In the genomic region with DNA sequence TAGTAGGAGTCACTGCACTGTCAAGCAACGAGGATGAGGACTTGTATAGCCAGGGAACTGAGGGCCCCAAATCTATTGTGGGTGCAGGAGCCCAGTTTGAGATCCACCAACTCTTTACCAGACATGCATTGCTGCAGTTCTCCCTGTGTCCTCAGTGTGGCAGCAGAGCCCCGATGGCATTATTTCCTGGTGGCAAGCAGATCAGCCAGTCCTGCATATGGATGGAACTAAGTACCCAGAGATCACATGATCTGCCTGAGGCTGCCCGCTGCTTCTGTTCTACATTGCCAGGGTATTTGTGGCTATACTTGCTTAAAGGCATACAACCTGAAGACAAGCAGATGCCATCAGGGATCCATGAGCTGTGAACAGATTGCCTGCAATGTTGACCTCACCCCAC, we compare ENCODE assay signal across 8 mouse cellular contexts. TPM values are rescaled to one million over a fixed set of nuclear protein-coding genes. Genes with fewer than 3 reads are reported as not detected.
DNase-seq lines count a peak whose midpoint lies in the region; ATAC-seq lines count a peak whose summit lies in the region.

No protein-coding gene starts in this region.

- no peak for ATAC-seq in liver, embryonic 12.5 days
- ATAC-seq in forebrain, embryonic 13.5 days: no peak
- peak; percentile 71 for ATAC-seq in hindbrain, embryonic 15.5 days (ENCODE audit: low FRiP score, low read depth)
- 0 out of 2 replicates have a peak, but pooled peaks have one; percentile 33 for ATAC-seq in stomach, embryonic 14.5 days (ENCODE audit: insufficient number of reproducible peaks, insufficient read depth, low FRiP score, low read depth)

- no peak overlapping the region for H3K4me2 ChIP-seq in liver, embryonic 12.5 days
- no peak overlapping the region for H3K4me2 ChIP-seq in forebrain, embryonic 13.5 days
- no peak overlapping the region for H3K4me2 ChIP-seq in hindbrain, embryonic 15.5 days
- no peak overlapping the region for H3K4me2 ChIP-seq in stomach, embryonic 14.5 days (replicated peaks; ENCODE audit: low read depth, low read length)

- 17% methylated on average over 3 of the region's 3 CpGs for WGBS in liver, embryonic 12.5 days (ENCODE audit: insufficient replicate concordance)
- WGBS in forebrain, embryonic 13.5 days: 5% methylated on average over 3 of the region's 3 CpGs
- WGBS in hindbrain, embryonic 15.5 days: 4% methylated on average over 3 of the region's 3 CpGs
- 8% methylated on average over 3 of the region's 3 CpGs for WGBS in stomach, embryonic 14.5 days

- no peaks in the 10 kb centered on the region for H3K27me3 ChIP-seq in liver, embryonic 12.5 days (replicated peaks)
- H3K27me3 ChIP-seq in forebrain, embryonic 13.5 days: no peaks in the 10 kb centered on the region
- no peaks in the 10 kb centered on the region for H3K27me3 ChIP-seq in hindbrain, embryonic 15.5 days
- no peaks in the 10 kb centered on the region for H3K27me3 ChIP-seq in stomach, embryonic 14.5 days (ENCODE audit: control insufficient read depth, insufficient read depth, low read length)

- no peak overlapping the region for H3K9ac ChIP-seq in liver, embryonic 12.5 days
- 0 out of 2 replicates have a peak overlapping the region, but pooled peaks have one; percentile 16 for H3K9ac ChIP-seq in forebrain, embryonic 13.5 days
- H3K9ac ChIP-seq in hindbrain, embryonic 15.5 days: no peak overlapping the region
- H3K9ac ChIP-seq in stomach, embryonic 14.5 days (replicated peaks; ENCODE audit: low read depth, low read length): no peak overlapping the region

- no peaks in the 10 kb centered on the region for H3K4me1 ChIP-seq in liver, embryonic 12.5 days
- 0 out of 2 replicates have a peak, but pooled peaks cover 4% of the 10 kb centered on the region for H3K4me1 ChIP-seq in forebrain, embryonic 13.5 days
- H3K4me1 ChIP-seq in hindbrain, embryonic 15.5 days (replicated peaks): no peaks in the 10 kb centered on the region
- no peaks in the 10 kb centered on the region for H3K4me1 ChIP-seq in stomach, embryonic 14.5 days (ENCODE audit: control insufficient read depth, insufficient read depth, low read length)

- H3K9me3 ChIP-seq in liver, embryonic 12.5 days (replicated peaks): no peaks in the 10 kb centered on the region
- no peaks in the 10 kb centered on the region for H3K9me3 ChIP-seq in forebrain, embryonic 13.5 days (replicated peaks)
- H3K9me3 ChIP-seq in hindbrain, embryonic 15.5 days: no peaks in the 10 kb centered on the region
- no peaks in the 10 kb centered on the region for H3K9me3 ChIP-seq in stomach, embryonic 14.5 days (ENCODE audit: control insufficient read depth, low read depth, low read length)

- H3K36me3 ChIP-seq in liver, embryonic 12.5 days: peaks cover 51% of the 10 kb centered on the region
- H3K36me3 ChIP-seq in forebrain, embryonic 13.5 days (ENCODE audit: poor library complexity, severe bottlenecking): peaks cover 42% of the 10 kb centered on the region
- peaks cover 23% of the 10 kb centered on the region for H3K36me3 ChIP-seq in hindbrain, embryonic 15.5 days
- H3K36me3 ChIP-seq in stomach, embryonic 14.5 days (ENCODE audit: control insufficient read depth, insufficient read depth, low read length): peaks cover 32% of the 10 kb centered on the region

- no peak overlapping the region for H3K4me3 ChIP-seq in liver, embryonic 12.5 days
- no peak overlapping the region for H3K4me3 ChIP-seq in forebrain, embryonic 13.5 days
- no peak overlapping the region for H3K4me3 ChIP-seq in hindbrain, embryonic 15.5 days
- no peak overlapping the region for H3K4me3 ChIP-seq in stomach, embryonic 14.5 days (ENCODE audit: low read depth, low read length)

- no peak overlapping the region for H3K27ac ChIP-seq in liver, embryonic 12.5 days
- H3K27ac ChIP-seq in forebrain, embryonic 13.5 days: no peak overlapping the region
- no peak overlapping the region for H3K27ac ChIP-seq in hindbrain, embryonic 15.5 days (replicated peaks)
- no peak overlapping the region for H3K27ac ChIP-seq in stomach, embryonic 14.5 days (ENCODE audit: low read length)

- peak; percentile 62 for DNase-seq in liver
- peak; percentile 24 for DNase-seq in c-Kit-negative CD71-positive TER-119-positive erythroid progenitor cells, embryonic 14.5 days (ENCODE audit: low read depth, low spot score)
- DNase-seq in left cerebral cortex, adult 8-10 months (ENCODE audit: low spot score in 2 of 2): peak; percentile 49 to 61
- DNase-seq in monocyte, adult 2 months (ENCODE audit: low read depth in 1 of 2, low spot score in 2 of 2): peak; percentile 9 to 37

RNA-seq across cellular contexts. Expression of a gene that starts 23.2 kb away (rescaled TPM):
- 32.7 and 33.2 TPM in 2 replicates for polyA plus RNA-seq in liver, embryonic 12.5 days (2016; fragmentation: Nextera tagmentation; extraction: Ambion mirVana)
- 30.2 and 31.5 TPM in 2 replicates for polyA plus RNA-seq in forebrain, embryonic 13.5 days (2015; fragmentation: Nextera tagmentation; extraction: Ambion mirVana)
- 22.1 and 23.4 TPM in 2 replicates for polyA plus RNA-seq in hindbrain, embryonic 15.5 days (2015; fragmentation: Nextera tagmentation; extraction: Ambion mirVana)
- 10 to 100 TPM; 52.7 to 58.2 (median 54.9) TPM for total RNA-seq in left cerebral cortex, adult 8-10 months (2022)
- 35.1 and 35.3 TPM in 2 replicates for polyA plus RNA-seq in stomach, embryonic 14.5 days (2014; fragmentation: Nextera tagmentation; extraction: Ambion mirVana)

Comparison
In these comparisons a context has a peak if more than half of its experiments do, and no peak if none do; other contexts are left out.
1. ATAC-seq: peak in hindbrain, embryonic 15.5 days (single experiment) and stomach, embryonic 14.5 days (single experiment); none in liver, embryonic 12.5 days (single experiment) and forebrain, embryonic 13.5 days (single experiment).
2. Peak in every context shown above with its lines, with median percentiles within 50 percentile points of each other: DNase-seq.